Mouse (Mus musculus): Measurements from ENCODE around the gene Kmt5c. TPM values are rescaled to one million over a fixed set of nuclear protein-coding genes. Genes with fewer than 3 reads are reported as not detected.

The Kmt5c gene
- total and polyA plus RNA-seq, 2 experiments from 2014 or later = 30.7 to 39.5 TPM

DNA sequence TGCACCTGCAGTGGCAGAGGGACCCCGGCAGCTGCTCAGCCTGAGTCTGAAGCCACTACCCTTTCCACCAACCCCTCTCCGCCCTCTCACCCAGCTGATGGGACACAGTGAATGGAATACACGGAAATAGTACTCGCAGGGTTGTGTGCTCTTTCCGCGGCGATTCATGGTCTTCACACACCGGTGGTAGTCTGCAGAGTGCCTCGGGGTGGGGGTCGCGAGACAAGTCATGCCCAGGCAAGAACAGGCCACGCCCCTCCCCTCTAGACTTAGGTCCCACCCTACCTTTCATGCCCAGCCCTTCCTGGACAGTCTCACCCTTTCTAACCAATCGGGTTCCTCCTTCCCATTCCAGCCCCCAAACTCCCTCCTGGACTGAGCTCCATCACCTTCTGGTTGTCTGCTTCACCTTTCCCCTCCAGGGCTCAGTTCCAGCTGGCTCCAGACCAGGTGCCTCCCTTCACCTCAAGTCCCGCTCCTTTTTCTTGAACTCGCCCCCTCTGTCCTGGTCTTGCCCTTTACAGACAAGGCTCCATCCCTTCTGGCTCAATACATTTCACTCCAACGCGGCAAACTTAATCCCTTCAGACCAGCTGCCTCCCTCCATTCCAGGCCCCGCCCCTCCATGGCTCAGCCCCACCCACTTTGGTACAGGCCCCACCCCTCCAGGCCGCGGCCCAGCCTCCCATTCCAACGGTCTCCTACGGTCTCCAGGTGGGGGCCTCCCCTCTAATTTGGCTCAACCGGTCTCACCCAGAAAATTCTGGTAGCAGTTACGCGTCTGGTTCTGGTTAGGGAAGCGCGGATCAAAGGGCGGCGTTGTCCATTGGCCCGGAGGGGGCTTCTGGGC lies 12.3 kb downstream of the Kmt5c start:
- ATAC-seq = peak; percentile 78
- no peak for TF ChIP-seq CTCF (IDR thresholded peaks at IDR 0.05; ENCODE audit: low read depth)
- 5% methylated on average over 30 of the region's 30 CpGs for WGBS

DNA sequence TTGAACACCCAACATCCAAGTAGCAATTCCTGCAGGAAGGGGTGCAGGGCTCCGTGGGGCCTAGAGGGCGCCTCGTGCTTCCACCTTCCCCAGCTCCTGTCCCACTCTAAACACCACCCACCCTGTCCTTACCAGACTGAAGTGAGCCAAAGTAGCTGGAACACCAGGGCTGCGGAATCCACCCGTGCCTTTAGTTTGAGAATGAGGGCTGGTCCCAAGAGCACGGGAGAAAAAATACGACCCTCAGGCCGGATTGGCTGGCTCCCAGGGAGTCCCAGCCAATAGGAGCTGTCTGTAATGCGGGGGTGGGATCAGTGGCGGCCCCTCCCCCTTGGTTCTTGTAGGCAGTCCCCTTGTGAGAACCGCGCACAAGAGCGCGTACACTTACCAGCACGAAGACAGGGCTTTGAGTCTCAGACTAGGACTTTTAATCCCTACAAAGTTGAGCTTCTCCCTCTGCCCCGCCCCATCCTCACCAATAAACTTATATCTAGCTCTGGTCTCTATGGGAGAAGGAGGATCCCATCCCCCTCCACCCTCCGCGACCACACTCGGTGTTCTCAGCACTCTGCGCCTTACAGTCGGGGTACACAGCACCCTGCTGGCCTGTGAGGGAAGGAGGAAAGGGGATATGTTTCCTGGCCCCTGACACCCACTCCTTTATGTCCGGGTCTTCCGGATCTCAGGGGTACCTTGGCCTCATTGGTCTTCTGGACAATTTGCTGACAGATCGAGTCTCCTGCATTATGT lies 13.1 kb downstream of the Kmt5c start, which contains the start of gene Cox6b2:
Gene Cox6b2, minus strand, starts transcription at position 274 of the 750 bp plus-strand sequence.
- H3K27ac ChIP-seq = peak within 1 kb of the TSS; percentile 69
- whole genome bisulfite sequencing = 4% methylated on average over 24 of the region's 24 CpGs
- ATAC-seq = peak; percentile 93
- H3K4me3 ChIP-seq (ENCODE audit: low read length) = peak within 1 kb of the TSS; percentile 40
- peak; percentile 92 for DNase-seq (ENCODE audit: low spot score)
- no peak for TF ChIP-seq CTCF (IDR thresholded peaks at IDR 0.05; ENCODE audit: low read depth)
- H3K27me3 ChIP-seq (ENCODE audit: insufficient read depth, low read length) = no peaks in the 10 kb centered on the region
- H3K4me1 ChIP-seq (ENCODE audit: insufficient read depth, low read length) = peaks cover 6% of the 10 kb centered on the region
- no peaks in the 10 kb centered on the region for H3K36me3 ChIP-seq (ENCODE audit: insufficient read depth, low read length)
- H3K9ac ChIP-seq (replicated peaks; ENCODE audit: low read length) = peak within 1 kb of the TSS; percentile 37
- H3K4me2 ChIP-seq (ENCODE audit: low read depth, low read length) = peak within 1 kb of the TSS; percentile 54
- H3K9me3 ChIP-seq (ENCODE audit: low read length) = no peaks in the 10 kb centered on the region

More for the DNA sequence above, 12.3 kb downstream of the Kmt5c start:
- peak overlapping the region; percentile 54 for H3K4me2 ChIP-seq (ENCODE audit: low read depth, low read length)
- no peaks in the 10 kb centered on the region for H3K9me3 ChIP-seq (ENCODE audit: low read length)
- peak overlapping the region; percentile 37 for H3K9ac ChIP-seq (replicated peaks; ENCODE audit: low read length)
- H3K4me3 ChIP-seq (ENCODE audit: low read length) = peak overlapping the region; percentile 40
- peaks cover 6% of the 10 kb centered on the region for H3K4me1 ChIP-seq (ENCODE audit: insufficient read depth, low read length)
- no peaks in the 10 kb centered on the region for H3K27me3 ChIP-seq (ENCODE audit: insufficient read depth, low read length)
- H3K27ac ChIP-seq = peak overlapping the region; percentile 69
- peak; percentile 54 for DNase-seq (ENCODE audit: low spot score)
- no peaks in the 10 kb centered on the region for H3K36me3 ChIP-seq (ENCODE audit: insufficient read depth, low read length)

DNA sequence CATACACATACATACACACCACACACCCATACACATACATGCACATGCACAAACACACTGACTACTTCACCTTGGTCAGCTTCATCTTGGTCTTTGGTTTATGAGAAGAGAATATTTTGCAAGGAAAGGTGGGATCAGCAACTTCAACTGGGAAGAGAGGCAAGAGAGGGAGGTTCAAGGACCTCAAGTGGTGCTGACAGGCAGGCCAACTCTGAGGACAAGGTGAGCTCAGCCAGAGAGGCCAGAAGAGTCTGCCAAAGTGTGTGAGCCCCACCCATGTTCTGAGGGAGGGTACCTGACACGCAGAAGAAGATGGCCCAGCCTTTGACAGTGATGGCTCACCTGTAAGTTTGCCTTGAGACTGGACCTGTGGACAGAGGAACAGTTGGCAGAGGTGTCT lies 19.8 kb downstream of the Kmt5c start:
- H3K36me3 ChIP-seq (ENCODE audit: insufficient read depth, low read length) = no peaks in the 10 kb centered on the region
- no peaks in the 10 kb centered on the region for H3K9me3 ChIP-seq (ENCODE audit: low read length)
- H3K4me1 ChIP-seq (ENCODE audit: insufficient read depth, low read length) = no peaks in the 10 kb centered on the region
- no peak overlapping the region for H3K9ac ChIP-seq (replicated peaks; ENCODE audit: low read length)
- DNase-seq (ENCODE audit: low spot score) (no peak), ATAC-seq (no peak)
- no peaks in the 10 kb centered on the region for H3K27me3 ChIP-seq (ENCODE audit: insufficient read depth, low read length)
- H3K27ac ChIP-seq = no peak overlapping the region
- no peak for TF ChIP-seq CTCF (IDR thresholded peaks at IDR 0.05; ENCODE audit: low read depth)
- H3K4me2 ChIP-seq (ENCODE audit: low read depth, low read length) = no peak overlapping the region
- H3K4me3 ChIP-seq (ENCODE audit: low read length) = no peak overlapping the region
- WGBS = 57% methylated on average over 1 of the region's 1 CpGs

DNA sequence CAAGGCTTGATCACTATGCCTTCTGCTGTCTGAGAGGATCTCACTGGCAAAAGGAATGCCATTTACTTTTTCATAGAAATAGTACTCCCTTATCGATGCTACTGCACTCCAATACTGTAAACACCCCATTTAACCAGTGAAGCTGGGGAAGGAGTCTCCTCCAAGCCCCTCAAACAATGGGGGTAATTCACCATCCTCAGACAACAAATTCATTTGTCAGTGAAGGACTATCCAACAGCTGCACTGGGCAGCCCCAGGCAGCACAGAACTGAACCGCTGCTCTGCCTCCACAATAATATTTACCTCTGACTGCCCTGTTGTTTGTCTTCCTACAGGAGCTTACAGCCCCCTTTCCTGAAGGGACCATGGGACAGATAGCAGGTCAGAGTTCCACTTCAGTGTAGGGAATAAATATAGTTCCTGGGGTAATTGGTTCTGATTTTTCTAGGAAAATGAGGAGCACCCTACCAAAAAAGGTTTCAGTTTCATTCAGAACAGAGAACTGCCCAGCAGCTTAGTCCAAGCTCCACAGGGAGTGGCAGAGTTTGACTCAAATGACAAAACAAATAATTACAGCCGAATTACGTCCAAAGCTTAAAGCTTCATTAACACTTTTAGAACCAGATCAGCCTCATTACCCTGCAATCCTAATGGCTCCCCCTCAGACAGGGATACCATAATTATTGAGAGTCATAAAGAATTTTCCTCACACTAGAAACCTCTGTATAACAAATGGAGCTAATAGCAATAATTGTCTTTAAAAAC lies 25.2 kb downstream of the Kmt5c start:
- Histone ChIP-seq H3K4me2 (ENCODE audit: low read depth, low read length) (no peak overlapping the region), H3K27me3 (ENCODE audit: insufficient read depth, low read length) (no peaks in the 10 kb centered on the region), H3K36me3 (ENCODE audit: insufficient read depth, low read length) (no peaks in the 10 kb centered on the region), H3K9me3 (ENCODE audit: low read length) (no peaks in the 10 kb centered on the region), H3K9ac (replicated peaks; ENCODE audit: low read length) (no peak overlapping the region), H3K4me1 (ENCODE audit: insufficient read depth, low read length) (no peaks in the 10 kb centered on the region), H3K4me3 (ENCODE audit: low read length) (no peak overlapping the region), H3K27ac (no peak overlapping the region)
- ATAC-seq (no peak), DNase-seq (ENCODE audit: low spot score) (no peak)
- 21% methylated on average over 4 of the region's 4 CpGs for WGBS
- TF ChIP-seq CTCF (IDR thresholded peaks at IDR 0.05; ENCODE audit: low read depth) = no peak

DNA sequence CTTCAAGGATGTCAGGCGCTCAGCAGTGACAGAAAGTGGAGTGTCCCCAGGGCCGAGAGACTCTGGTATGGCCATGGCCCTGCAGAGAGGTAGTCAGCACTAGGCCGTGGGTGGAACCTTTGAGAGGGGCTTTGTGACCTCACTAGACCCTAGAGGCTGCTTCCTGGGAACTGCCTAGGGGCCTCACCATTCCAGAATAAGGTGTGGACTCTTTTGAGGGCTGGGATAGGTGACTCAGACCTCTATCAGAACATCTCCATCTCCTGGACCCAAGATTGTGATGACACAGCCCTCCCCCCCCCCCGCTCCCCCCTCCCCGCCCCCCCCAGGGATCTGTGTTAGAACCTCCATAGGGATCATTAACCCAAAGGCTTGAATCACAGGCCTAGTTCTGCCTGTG lies 31.3 kb downstream of the Kmt5c start, which contains the start of gene Fam71e2:
Gene Fam71e2, minus strand, starts transcription at position 101 of the 400 bp plus-strand sequence.
- TF ChIP-seq CTCF (IDR thresholded peaks at IDR 0.05; ENCODE audit: low read depth) = no peak
- peaks cover 12% of the 10 kb centered on the region for H3K27me3 ChIP-seq (ENCODE audit: insufficient read depth, low read length)
- ATAC-seq (no peak), DNase-seq (ENCODE audit: low spot score) (no peak)
- H3K4me1 ChIP-seq (ENCODE audit: insufficient read depth, low read length) = no peaks in the 10 kb centered on the region
- WGBS = 79% methylated on average over 3 of the region's 5 CpGs
- H3K9me3 ChIP-seq (ENCODE audit: low read length) = no peaks in the 10 kb centered on the region
- no peak within 1 kb of the TSS for H3K27ac ChIP-seq
- no peak within 1 kb of the TSS for H3K4me2 ChIP-seq (ENCODE audit: low read depth, low read length)
- no peak within 1 kb of the TSS for H3K4me3 ChIP-seq (ENCODE audit: low read length)
- H3K36me3 ChIP-seq (ENCODE audit: insufficient read depth, low read length) = no peaks in the 10 kb centered on the region
- no peak within 1 kb of the TSS for H3K9ac ChIP-seq (replicated peaks; ENCODE audit: low read length)

DNA sequence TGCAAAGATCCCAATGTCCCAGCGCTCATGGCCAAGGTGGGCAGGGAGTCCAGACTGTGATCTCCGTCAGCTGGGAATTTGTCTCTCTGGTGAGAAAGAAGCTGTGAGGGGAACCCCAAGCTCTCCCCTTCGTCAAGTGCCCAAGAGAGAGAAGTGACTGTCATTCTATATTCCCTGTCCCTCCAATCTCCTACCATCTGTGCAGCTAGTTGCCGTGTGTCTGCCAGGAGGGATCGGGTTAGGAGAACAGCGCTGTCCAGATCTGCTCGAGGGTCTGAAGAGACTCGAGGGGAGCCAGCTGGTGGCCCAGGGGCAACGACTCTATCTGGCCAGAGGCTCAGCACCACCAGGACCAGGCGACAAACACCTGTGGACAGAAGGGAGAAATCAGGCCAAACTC lies 36.2 kb downstream of the Kmt5c start:
- 55% methylated on average over 10 of the region's 10 CpGs for WGBS
- DNase-seq (ENCODE audit: low spot score) (no peak), ATAC-seq (no peak)
- no peaks in the 10 kb centered on the region for H3K9me3 ChIP-seq (ENCODE audit: low read length)
- H3K4me1 ChIP-seq (ENCODE audit: insufficient read depth, low read length) = 0 out of 2 replicates have a peak, but pooled peaks cover 3% of the 10 kb centered on the region
- TF ChIP-seq CTCF (IDR thresholded peaks at IDR 0.05; ENCODE audit: low read depth) = no peak
- no peak overlapping the region for H3K9ac ChIP-seq (replicated peaks; ENCODE audit: low read length)
- H3K4me2 ChIP-seq (ENCODE audit: low read depth, low read length) = no peak overlapping the region
- H3K4me3 ChIP-seq (ENCODE audit: low read length) = no peak overlapping the region
- peaks cover 34% of the 10 kb centered on the region for H3K27me3 ChIP-seq (ENCODE audit: insufficient read depth, low read length)
- no peaks in the 10 kb centered on the region for H3K36me3 ChIP-seq (ENCODE audit: insufficient read depth, low read length)
- no peak overlapping the region for H3K27ac ChIP-seq
